Mouse (Mus musculus): Measurements from ENCODE around the gene Tmpo. TPM values are rescaled to one million over a fixed set of nuclear protein-coding genes. Genes with fewer than 3 reads are reported as not detected.
A peak's percentile ranks its signal among the peaks of the same experiment; 100 is the strongest.

Gene Tmpo
- 128 and 129 TPM in 2 replicates for polyA plus RNA-seq (2015; fragmentation: Nextera tagmentation; extraction: Ambion mirVana)

GRCm38 (mm10) chr10:91180761-91181460 lies at the start of gene Tmpo:
Tmpo (minus strand) TSS chr10:91181315.
- H3K27ac ChIP-seq (replicated peaks): peak within 1 kb of the TSS; percentile 98
- ATAC-seq (ENCODE audit: extremely low read depth, insufficient number of reproducible peaks, low FRiP score, low TSS enrichment): no peak
- peak within 1 kb of the TSS; percentile 70 for H3K4me2 ChIP-seq
- WGBS: 6% methylated on average over 18 of the region's 18 CpGs
- H3K36me3 ChIP-seq: no peaks in the 10 kb centered on the region
- no peaks in the 10 kb centered on the region for H3K9me3 ChIP-seq
- peak within 1 kb of the TSS; percentile 84 for H3K9ac ChIP-seq
- peak within 1 kb of the TSS; percentile 58 for H3K4me3 ChIP-seq
- H3K4me1 ChIP-seq: peaks cover 32% of the 10 kb centered on the region
- no peaks in the 10 kb centered on the region for H3K27me3 ChIP-seq (replicated peaks)

- peak; percentile 40; the same call in 1 of the 2 replicates for ATAC-seq (ENCODE audit: extremely low read depth, insufficient number of reproducible peaks, low FRiP score, low TSS enrichment)
- 27% methylated on average over 4 of the region's 4 CpGs for WGBS
- H3K9ac ChIP-seq: no peak overlapping the region
- H3K4me1 ChIP-seq: peaks cover 30% of the 10 kb centered on the region
- no peaks in the 10 kb centered on the region for H3K9me3 ChIP-seq
- H3K4me2 ChIP-seq: no peak overlapping the region
- peak overlapping the region; percentile 66 for H3K27ac ChIP-seq (replicated peaks)
- H3K27me3 ChIP-seq (replicated peaks): no peaks in the 10 kb centered on the region
- no peaks in the 10 kb centered on the region for H3K36me3 ChIP-seq
- no peak overlapping the region for H3K4me3 ChIP-seq
Measured at GRCm38 (mm10) chr10:91230400-91230799, 49.3 kb upstream of the Tmpo start.

- H3K9me3 ChIP-seq: no peaks in the 10 kb centered on the region
- ATAC-seq (ENCODE audit: extremely low read depth, insufficient number of reproducible peaks, low FRiP score, low TSS enrichment): no peak
- peak overlapping the region; percentile 23 for H3K4me2 ChIP-seq
- H3K9ac ChIP-seq: no peak overlapping the region
- peak overlapping the region; percentile 66 for H3K27ac ChIP-seq (replicated peaks)
- H3K27me3 ChIP-seq (replicated peaks): no peaks in the 10 kb centered on the region
- H3K36me3 ChIP-seq: no peaks in the 10 kb centered on the region
- WGBS: 32% methylated on average over 7 of the region's 7 CpGs
- H3K4me1 ChIP-seq: peaks cover 30% of the 10 kb centered on the region
- no peak overlapping the region for H3K4me3 ChIP-seq
Measured at GRCm38 (mm10) chr10:91229518-91229961, 48.4 kb upstream of the Tmpo start.

- Histone ChIP-seq H3K4me1 (peaks cover 30% of the 10 kb centered on the region), H3K4me3 (no peak overlapping the region), H3K9me3 (no peaks in the 10 kb centered on the region), H3K27me3 (replicated peaks) (no peaks in the 10 kb centered on the region), H3K36me3 (no peaks in the 10 kb centered on the region), H3K27ac (replicated peaks) (peak overlapping the region; percentile 66), H3K4me2 (peak overlapping the region; percentile 23), H3K9ac (no peak overlapping the region)
- ATAC-seq (ENCODE audit: extremely low read depth, insufficient number of reproducible peaks, low FRiP score, low TSS enrichment): no peak
- 66% methylated on average over 6 of the region's 6 CpGs for WGBS
Measured at GRCm38 (mm10) chr10:91228924-91229517, 47.9 kb upstream of the Tmpo start.

- Histone ChIP-seq H3K9me3 (no peaks in the 10 kb centered on the region), H3K27me3 (replicated peaks) (no peaks in the 10 kb centered on the region), H3K4me3 (no peak overlapping the region), H3K27ac (replicated peaks) (no peak overlapping the region), H3K4me1 (peaks cover 37% of the 10 kb centered on the region), H3K4me2 (no peak overlapping the region), H3K36me3 (no peaks in the 10 kb centered on the region), H3K9ac (no peak overlapping the region)
- no peak for ATAC-seq (ENCODE audit: extremely low read depth, insufficient number of reproducible peaks, low FRiP score, low TSS enrichment)
- 44% methylated on average over 4 of the region's 4 CpGs for WGBS
Measured at GRCm38 (mm10) chr10:91227034-91227433, 45.9 kb upstream of the Tmpo start.

GRCm38 (mm10) chr10:91222398-91223236 lies 41.5 kb upstream of the Tmpo start:
- Histone ChIP-seq H3K4me1 (peaks cover 16% of the 10 kb centered on the region), H3K4me3 (no peak overlapping the region), H3K36me3 (no peaks in the 10 kb centered on the region), H3K9ac (no peak overlapping the region), H3K27me3 (replicated peaks) (no peaks in the 10 kb centered on the region), H3K9me3 (no peaks in the 10 kb centered on the region), H3K4me2 (no peak overlapping the region), H3K27ac (replicated peaks) (peak overlapping the region; percentile 46; the same call in 1 of the 2 replicates)
- ATAC-seq (ENCODE audit: extremely low read depth, insufficient number of reproducible peaks, low FRiP score, low TSS enrichment): no peak
- 54% methylated on average over 9 of the region's 9 CpGs for WGBS

- no peak for ATAC-seq (ENCODE audit: extremely low read depth, insufficient number of reproducible peaks, low FRiP score, low TSS enrichment)
- Histone ChIP-seq H3K9ac (no peak overlapping the region), H3K4me1 (peaks cover 7% of the 10 kb centered on the region; the same call in 1 of the 2 replicates), H3K27ac (replicated peaks) (peak overlapping the region; percentile 67), H3K27me3 (replicated peaks) (no peaks in the 10 kb centered on the region), H3K9me3 (no peaks in the 10 kb centered on the region), H3K4me2 (no peak overlapping the region), H3K4me3 (no peak overlapping the region), H3K36me3 (no peaks in the 10 kb centered on the region)
- WGBS: 74% methylated on average over 11 of the region's 11 CpGs
Measured at GRCm38 (mm10) chr10:91208899-91209667, 28.0 kb upstream of the Tmpo start.

- no peaks in the 10 kb centered on the region for H3K27me3 ChIP-seq (replicated peaks)
- H3K36me3 ChIP-seq: no peaks in the 10 kb centered on the region
- 0 out of 2 replicates have a peak overlapping the region, but pooled peaks have one; percentile 13 for H3K4me2 ChIP-seq
- H3K4me3 ChIP-seq: no peak overlapping the region
- no peaks in the 10 kb centered on the region for H3K9me3 ChIP-seq
- no peak overlapping the region for H3K9ac ChIP-seq
- no peak for ATAC-seq (ENCODE audit: extremely low read depth, insufficient number of reproducible peaks, low FRiP score, low TSS enrichment)
- H3K27ac ChIP-seq (replicated peaks): peak overlapping the region; percentile 67
- H3K4me1 ChIP-seq: peaks cover 7% of the 10 kb centered on the region; the same call in 1 of the 2 replicates
- 43% methylated on average over 9 of the region's 9 CpGs for WGBS
Measured at GRCm38 (mm10) chr10:91208461-91208860, 27.3 kb upstream of the Tmpo start.

GRCm38 (mm10) chr10:91207275-91207674 lies 26.2 kb upstream of the Tmpo start:
- peaks cover 7% of the 10 kb centered on the region; the same call in 1 of the 2 replicates for H3K4me1 ChIP-seq
- H3K4me2 ChIP-seq: no peak overlapping the region
- H3K27ac ChIP-seq (replicated peaks): no peak overlapping the region
- ATAC-seq (ENCODE audit: extremely low read depth, insufficient number of reproducible peaks, low FRiP score, low TSS enrichment): no peak
- H3K4me3 ChIP-seq: no peak overlapping the region
- no peaks in the 10 kb centered on the region for H3K36me3 ChIP-seq
- no peak overlapping the region for H3K9ac ChIP-seq
- no peaks in the 10 kb centered on the region for H3K9me3 ChIP-seq
- H3K27me3 ChIP-seq (replicated peaks): no peaks in the 10 kb centered on the region

- Histone ChIP-seq H3K4me1 (peaks cover 7% of the 10 kb centered on the region; the same call in 1 of the 2 replicates), H3K4me2 (no peak overlapping the region), H3K27me3 (replicated peaks) (no peaks in the 10 kb centered on the region), H3K4me3 (no peak overlapping the region), H3K9me3 (peaks cover 6% of the 10 kb centered on the region; the same call in 1 of the 2 replicates), H3K27ac (replicated peaks) (no peak overlapping the region), H3K36me3 (no peaks in the 10 kb centered on the region), H3K9ac (no peak overlapping the region)
- ATAC-seq (ENCODE audit: extremely low read depth, insufficient number of reproducible peaks, low FRiP score, low TSS enrichment): no peak
- 68% methylated on average over 6 of the region's 6 CpGs for WGBS
Measured at GRCm38 (mm10) chr10:91205632-91206031, 24.5 kb upstream of the Tmpo start.

Measured in heart, embryonic 13.5 days (tissue).